Mouse (Mus musculus): ENCODE measurements around the gene Cdc40. TPM values are rescaled to one million over a fixed set of nuclear protein-coding genes. Genes with fewer than 3 reads are reported as not detected.

The Cdc40 gene
- polyA plus RNA-seq, 1 experiment from 2014 or later = 30.4 TPM

GRCm38 (mm10) chr10:40896656-40897055, 13.5 kb upstream of the Cdc40 start:
- Histone ChIP-seq H3K27me3 (ENCODE audit: control insufficient read depth, insufficient read depth, low read length) (no peaks in the 10 kb centered on the region), H3K9me3 (replicated peaks; ENCODE audit: control insufficient read depth, low read length) (no peaks in the 10 kb centered on the region), H3K4me1 (ENCODE audit: control insufficient read depth, insufficient read depth, low read length) (peaks cover 1% of the 10 kb centered on the region; the same call in 1 of the 2 replicates), H3K4me2 (ENCODE audit: low read depth, low read length) (no peak overlapping the region), H3K9ac (ENCODE audit: low read length) (no peak overlapping the region), H3K27ac (ENCODE audit: low read length) (no peak overlapping the region), H3K36me3 (ENCODE audit: control insufficient read depth, insufficient read depth, low read length) (no peaks in the 10 kb centered on the region), H3K4me3 (replicated peaks; ENCODE audit: low read length) (no peak overlapping the region)
- WGBS = 49% methylated on average over 5 of the region's 5 CpGs
- no peak for ATAC-seq (ENCODE audit: insufficient read depth, low FRiP score)

DNA sequence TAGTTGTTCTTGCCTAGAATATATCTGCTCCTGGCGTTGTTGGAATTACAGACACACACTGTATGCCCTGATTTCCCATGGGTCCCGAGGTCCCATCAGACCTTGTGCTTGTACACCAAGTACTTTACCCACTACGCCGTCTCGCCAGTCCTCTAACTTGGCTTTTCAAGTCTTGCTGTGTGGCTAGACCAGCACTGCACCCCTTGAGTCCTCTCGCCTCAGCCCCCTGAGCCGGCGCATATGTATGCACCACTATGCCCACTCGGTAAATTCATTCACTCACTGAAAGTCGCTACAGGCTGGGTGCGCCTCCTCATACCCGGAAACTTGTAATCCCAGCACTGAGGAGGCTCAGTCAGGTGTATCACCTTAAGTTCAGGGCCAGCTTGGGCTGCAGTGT, 12.7 kb upstream of the Cdc40 start:
- 92% methylated on average over 12 of the region's 12 CpGs for WGBS
- Histone ChIP-seq H3K4me3 (replicated peaks; ENCODE audit: low read length) (no peak overlapping the region), H3K9ac (ENCODE audit: low read length) (no peak overlapping the region), H3K27ac (ENCODE audit: low read length) (no peak overlapping the region), H3K27me3 (ENCODE audit: control insufficient read depth, insufficient read depth, low read length) (no peaks in the 10 kb centered on the region), H3K4me2 (ENCODE audit: low read depth, low read length) (no peak overlapping the region), H3K9me3 (replicated peaks; ENCODE audit: control insufficient read depth, low read length) (no peaks in the 10 kb centered on the region), H3K36me3 (ENCODE audit: control insufficient read depth, insufficient read depth, low read length) (no peaks in the 10 kb centered on the region), H3K4me1 (ENCODE audit: control insufficient read depth, insufficient read depth, low read length) (no peaks in the 10 kb centered on the region)
- no peak for ATAC-seq (ENCODE audit: insufficient read depth, low FRiP score)

GRCm38 (mm10) chr10:40889146-40889545, 6.0 kb upstream of the Cdc40 start:
- Histone ChIP-seq H3K9ac (ENCODE audit: low read length) (no peak overlapping the region), H3K4me3 (replicated peaks; ENCODE audit: low read length) (no peak overlapping the region), H3K27me3 (ENCODE audit: control insufficient read depth, insufficient read depth, low read length) (no peaks in the 10 kb centered on the region), H3K4me2 (ENCODE audit: low read depth, low read length) (no peak overlapping the region), H3K9me3 (replicated peaks; ENCODE audit: control insufficient read depth, low read length) (no peaks in the 10 kb centered on the region), H3K27ac (ENCODE audit: low read length) (no peak overlapping the region), H3K4me1 (ENCODE audit: control insufficient read depth, insufficient read depth, low read length) (no peaks in the 10 kb centered on the region), H3K36me3 (ENCODE audit: control insufficient read depth, insufficient read depth, low read length) (no peaks in the 10 kb centered on the region)
- WGBS = 80% methylated on average over 4 of the region's 4 CpGs
- ATAC-seq (ENCODE audit: insufficient read depth, low FRiP score) = no peak

- no peak overlapping the region for H3K27ac ChIP-seq (ENCODE audit: low read length)
- no peaks in the 10 kb centered on the region for H3K36me3 ChIP-seq (ENCODE audit: control insufficient read depth, insufficient read depth, low read length)
- no peaks in the 10 kb centered on the region for H3K4me1 ChIP-seq (ENCODE audit: control insufficient read depth, insufficient read depth, low read length)
- ATAC-seq (ENCODE audit: insufficient read depth, low FRiP score) = no peak
- H3K9me3 ChIP-seq (replicated peaks; ENCODE audit: control insufficient read depth, low read length) = no peaks in the 10 kb centered on the region
- H3K9ac ChIP-seq (ENCODE audit: low read length) = no peak overlapping the region
- H3K27me3 ChIP-seq (ENCODE audit: control insufficient read depth, insufficient read depth, low read length) = no peaks in the 10 kb centered on the region
- no peak overlapping the region for H3K4me3 ChIP-seq (replicated peaks; ENCODE audit: low read length)
- WGBS = 89% methylated on average over 2 of the region's 2 CpGs
- H3K4me2 ChIP-seq (ENCODE audit: low read depth, low read length) = no peak overlapping the region
Measured at GRCm38 (mm10) chr10:40887316-40887715, 4.2 kb upstream of the Cdc40 start.

- Histone ChIP-seq H3K27ac (ENCODE audit: low read length) (no peak overlapping the region), H3K27me3 (ENCODE audit: control insufficient read depth, insufficient read depth, low read length) (no peaks in the 10 kb centered on the region), H3K4me3 (replicated peaks; ENCODE audit: low read length) (no peak overlapping the region), H3K4me2 (ENCODE audit: low read depth, low read length) (no peak overlapping the region), H3K9ac (ENCODE audit: low read length) (no peak overlapping the region), H3K9me3 (replicated peaks; ENCODE audit: control insufficient read depth, low read length) (no peaks in the 10 kb centered on the region), H3K4me1 (ENCODE audit: control insufficient read depth, insufficient read depth, low read length) (peaks cover 10% of the 10 kb centered on the region; the same call in 1 of the 2 replicates), H3K36me3 (ENCODE audit: control insufficient read depth, insufficient read depth, low read length) (no peaks in the 10 kb centered on the region)
- 70% methylated on average over 7 of the region's 7 CpGs for WGBS
- ATAC-seq (ENCODE audit: insufficient read depth, low FRiP score) = no peak
Measured at GRCm38 (mm10) chr10:40885432-40885831, 2.3 kb upstream of the Cdc40 start.

- Histone ChIP-seq H3K27me3 (ENCODE audit: control insufficient read depth, insufficient read depth, low read length) (no peaks in the 10 kb centered on the region), H3K9ac (ENCODE audit: low read length) (peak overlapping the region; percentile 74), H3K36me3 (ENCODE audit: control insufficient read depth, insufficient read depth, low read length) (no peaks in the 10 kb centered on the region), H3K27ac (ENCODE audit: low read length) (peak overlapping the region; percentile 70), H3K9me3 (replicated peaks; ENCODE audit: control insufficient read depth, low read length) (no peaks in the 10 kb centered on the region), H3K4me1 (ENCODE audit: control insufficient read depth, insufficient read depth, low read length) (peaks cover 10% of the 10 kb centered on the region; the same call in 1 of the 2 replicates), H3K4me2 (ENCODE audit: low read depth, low read length) (peak overlapping the region; percentile 94), H3K4me3 (replicated peaks; ENCODE audit: low read length) (peak overlapping the region; percentile 86)
- WGBS = under 1% methylated on average over 40 of the region's 40 CpGs
- no peak for ATAC-seq (ENCODE audit: insufficient read depth, low FRiP score)
Measured at GRCm38 (mm10) chr10:40884279-40884806, 1.2 kb upstream of the Cdc40 start.

GRCm38 (mm10) chr10:40883644-40884278, 650 bp upstream of the Cdc40 start:
- peak overlapping the region; percentile 74 for H3K9ac ChIP-seq (ENCODE audit: low read length)
- peak overlapping the region; percentile 86 for H3K4me3 ChIP-seq (replicated peaks; ENCODE audit: low read length)
- peak overlapping the region; percentile 94 for H3K4me2 ChIP-seq (ENCODE audit: low read depth, low read length)
- ATAC-seq (ENCODE audit: insufficient read depth, low FRiP score) = peak; percentile 86
- H3K9me3 ChIP-seq (replicated peaks; ENCODE audit: control insufficient read depth, low read length) = no peaks in the 10 kb centered on the region
- H3K27ac ChIP-seq (ENCODE audit: low read length) = peak overlapping the region; percentile 70
- peaks cover 10% of the 10 kb centered on the region; the same call in 1 of the 2 replicates for H3K4me1 ChIP-seq (ENCODE audit: control insufficient read depth, insufficient read depth, low read length)
- WGBS = under 1% methylated on average over 84 of the region's 87 CpGs
- H3K36me3 ChIP-seq (ENCODE audit: control insufficient read depth, insufficient read depth, low read length) = no peaks in the 10 kb centered on the region
- H3K27me3 ChIP-seq (ENCODE audit: control insufficient read depth, insufficient read depth, low read length) = no peaks in the 10 kb centered on the region

DNA sequence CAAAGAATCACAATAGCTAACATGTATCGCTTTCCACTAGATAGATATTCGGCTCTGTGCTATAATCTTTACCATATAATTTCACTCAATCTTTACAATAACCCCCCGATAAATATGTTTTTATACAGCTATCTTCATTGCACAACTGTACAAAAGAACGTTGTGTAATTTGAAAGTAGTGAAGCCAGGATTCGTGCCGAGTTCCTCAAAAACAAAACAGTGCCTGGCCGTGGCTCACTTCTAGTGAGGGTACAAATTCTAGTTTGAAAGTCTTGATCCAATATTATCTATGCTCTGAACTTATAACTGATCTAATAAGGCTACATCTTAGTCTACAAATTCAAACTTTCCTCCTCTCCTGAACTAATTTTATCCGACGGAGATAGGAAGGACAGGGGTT, 778 bp downstream of the Cdc40 start:
- peak overlapping the region; percentile 91 for H3K9ac ChIP-seq (ENCODE audit: low read length)
- peak overlapping the region; percentile 86 for H3K4me3 ChIP-seq (replicated peaks; ENCODE audit: low read length)
- no peaks in the 10 kb centered on the region for H3K36me3 ChIP-seq (ENCODE audit: control insufficient read depth, insufficient read depth, low read length)
- no peaks in the 10 kb centered on the region for H3K27me3 ChIP-seq (ENCODE audit: control insufficient read depth, insufficient read depth, low read length)
- peaks cover 10% of the 10 kb centered on the region; the same call in 1 of the 2 replicates for H3K4me1 ChIP-seq (ENCODE audit: control insufficient read depth, insufficient read depth, low read length)
- 12% methylated on average over 9 of the region's 9 CpGs for whole genome bisulfite sequencing
- H3K4me2 ChIP-seq (ENCODE audit: low read depth, low read length) = peak overlapping the region; percentile 94
- no peak for ATAC-seq (ENCODE audit: insufficient read depth, low FRiP score)
- peak overlapping the region; percentile 72; the same call in 1 of the 2 replicates for H3K27ac ChIP-seq (ENCODE audit: low read length)
- H3K9me3 ChIP-seq (replicated peaks; ENCODE audit: control insufficient read depth, low read length) = no peaks in the 10 kb centered on the region

GRCm38 (mm10) chr10:40881236-40881635, 1.9 kb downstream of the Cdc40 start:
- Histone ChIP-seq H3K4me2 (ENCODE audit: low read depth, low read length) (no peak overlapping the region), H3K9me3 (replicated peaks; ENCODE audit: control insufficient read depth, low read length) (no peaks in the 10 kb centered on the region), H3K36me3 (ENCODE audit: control insufficient read depth, insufficient read depth, low read length) (no peaks in the 10 kb centered on the region), H3K27me3 (ENCODE audit: control insufficient read depth, insufficient read depth, low read length) (no peaks in the 10 kb centered on the region), H3K4me1 (ENCODE audit: control insufficient read depth, insufficient read depth, low read length) (peaks cover 10% of the 10 kb centered on the region; the same call in 1 of the 2 replicates), H3K4me3 (replicated peaks; ENCODE audit: low read length) (no peak overlapping the region), H3K9ac (ENCODE audit: low read length) (no peak overlapping the region), H3K27ac (ENCODE audit: low read length) (no peak overlapping the region)
- ATAC-seq (ENCODE audit: insufficient read depth, low FRiP score) = no peak
- 59% methylated on average over 3 of the region's 3 CpGs for WGBS
